Mouse (Mus musculus) 3134 (cell line): ENCODE measurements around the gene Acer1.

Experiments used
- DNase-seq: peaks from one replicate; pipeline ENCODE4 v3.0.0-alpha.2; 2011; ENCODE audit warnings: low spot score; ENCODE audit not compliant: insufficient read length; ENCODE audit errors: extremely low read depth

The Acer1 gene

GRCm38 (mm10) chr17:56989467-56990114 is 7.7 kb upstream of the Acer1 start:
- no peak for DNase-seq

GRCm38 (mm10) chr17:56988921-56989430 is 7.0 kb upstream of the Acer1 start:
- DNase-seq = no peak

GRCm38 (mm10) chr17:56988441-56988840 is 6.5 kb upstream of the Acer1 start:
- DNase-seq = no peak

DNA sequence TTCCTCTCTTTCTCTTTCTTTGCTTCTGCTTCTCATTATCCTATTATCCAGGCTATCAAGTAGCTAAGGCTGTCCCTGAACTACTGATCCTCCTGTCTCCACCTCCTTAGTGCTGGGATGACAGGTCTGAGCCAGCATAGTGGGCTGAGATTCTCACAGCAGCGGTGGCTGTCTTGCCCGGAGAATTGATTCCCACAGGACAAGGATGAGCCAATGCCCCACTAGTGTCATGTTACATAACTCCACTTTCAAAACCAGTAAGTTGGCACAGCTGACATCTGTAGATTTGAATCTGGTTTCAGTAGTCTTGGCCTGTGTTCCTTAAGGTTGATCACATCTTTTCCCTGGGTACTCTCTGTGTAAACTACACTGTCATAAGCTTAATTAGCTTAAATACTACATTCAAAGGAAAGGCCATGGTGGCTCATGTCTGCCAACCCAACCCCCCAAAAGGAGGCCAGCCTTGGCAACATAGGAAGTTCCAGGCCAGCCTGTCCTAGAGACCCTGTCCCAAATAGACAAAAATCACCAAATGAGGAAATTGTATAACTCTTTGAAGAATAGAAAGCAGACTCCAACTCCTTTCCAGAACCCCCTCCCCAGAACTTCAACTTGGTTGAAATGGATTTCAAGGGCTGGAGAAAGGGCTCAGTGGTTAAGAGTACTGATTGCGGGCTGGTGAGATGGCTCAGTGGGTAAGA is 4.3 kb upstream of the Acer1 start:
- DNase-seq = no peak

- no peak for DNase-seq
Measured at GRCm38 (mm10) chr17:56985656-56986055, 3.7 kb upstream of the Acer1 start.

DNA sequence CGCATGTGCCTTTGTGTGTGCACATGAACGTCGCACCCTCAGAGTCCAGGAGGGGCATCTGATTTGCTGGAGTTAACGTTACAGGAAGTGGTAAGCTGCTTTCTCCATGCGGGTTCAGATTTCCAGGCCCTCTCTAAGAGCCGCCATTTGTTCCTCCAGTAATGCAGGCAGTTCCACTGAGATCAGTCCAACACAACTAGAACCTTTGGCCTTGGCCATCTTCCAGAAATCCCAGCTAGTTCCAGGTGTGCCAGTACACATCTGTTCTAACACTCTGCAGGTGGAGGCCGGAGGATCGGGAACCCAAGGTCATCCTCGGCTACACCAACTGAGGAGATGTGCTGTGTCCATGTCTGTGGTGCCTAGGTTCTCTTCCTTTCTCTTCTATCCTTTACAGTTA is 3.0 kb upstream of the Acer1 start:
- DNase-seq = no peak

- no peak for DNase-seq
Measured at GRCm38 (mm10) chr17:56981049-56981448, 877 bp downstream of the Acer1 start.

DNA sequence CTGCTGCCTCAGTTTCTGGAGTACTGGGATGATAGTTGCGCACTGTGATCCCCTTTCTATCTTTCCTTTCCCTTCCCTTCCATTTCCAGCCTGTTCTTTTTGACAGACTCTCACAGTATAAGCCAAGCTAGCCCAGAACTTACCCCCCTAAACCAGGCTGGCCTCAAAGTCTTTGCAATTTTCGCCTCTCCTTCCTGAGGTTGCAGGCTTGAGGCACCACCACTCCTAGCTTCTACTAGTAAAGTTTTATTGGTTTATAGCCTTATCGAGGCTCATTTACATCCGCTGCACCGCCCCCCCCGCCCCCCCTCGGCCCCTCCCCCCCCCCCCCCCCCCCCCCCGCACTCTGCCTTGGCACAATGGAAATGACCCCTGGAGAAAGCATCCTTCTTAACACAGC is 2.4 kb downstream of the Acer1 start:
- no peak for DNase-seq

- DNase-seq = no peak
Measured at GRCm38 (mm10) chr17:56976531-56977390, 5.2 kb downstream of the Acer1 start.

GRCm38 (mm10) chr17:56975391-56975790 is 6.5 kb downstream of the Acer1 start:
- DNase-seq = no peak

- DNase-seq = no peak
Measured at GRCm38 (mm10) chr17:56974708-56975240, 7.2 kb downstream of the Acer1 start.

DNA sequence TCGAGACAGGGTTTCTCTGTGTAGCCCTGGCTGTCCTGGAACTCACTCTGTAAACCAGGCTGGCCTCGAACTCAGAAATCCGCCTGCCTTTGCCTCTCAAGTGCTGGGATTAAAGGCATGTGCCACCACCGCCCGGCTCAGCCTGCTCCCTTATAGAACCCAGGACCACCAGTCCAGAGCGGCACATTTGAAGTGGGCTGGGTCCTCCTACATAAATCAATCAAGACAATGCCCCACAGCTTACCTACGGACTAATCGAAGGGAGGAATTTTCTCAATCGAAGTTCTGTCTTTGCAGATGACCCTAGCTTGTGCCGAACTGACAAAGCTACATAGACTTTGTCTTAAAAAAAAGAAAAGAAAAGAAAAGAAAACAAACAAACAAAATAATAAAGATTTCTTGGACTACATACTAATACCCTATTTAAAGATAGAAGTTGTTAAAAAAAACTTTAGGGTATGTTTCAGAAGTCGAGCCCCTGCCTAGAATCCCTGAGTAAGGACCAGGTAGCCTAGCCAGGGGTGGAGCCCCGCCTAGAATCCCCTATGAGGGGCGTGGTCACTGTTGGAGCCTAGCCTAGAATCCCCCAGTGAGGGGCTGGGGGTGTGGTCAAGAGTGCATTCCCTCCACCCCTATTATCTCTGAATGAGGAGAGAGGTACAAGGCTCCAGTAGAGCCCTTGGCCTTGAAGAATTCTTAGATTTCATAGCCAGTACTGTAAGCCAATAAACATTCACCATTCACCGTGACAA is 7.8 kb downstream of the Acer1 start:
- no peak for DNase-seq

DNA sequence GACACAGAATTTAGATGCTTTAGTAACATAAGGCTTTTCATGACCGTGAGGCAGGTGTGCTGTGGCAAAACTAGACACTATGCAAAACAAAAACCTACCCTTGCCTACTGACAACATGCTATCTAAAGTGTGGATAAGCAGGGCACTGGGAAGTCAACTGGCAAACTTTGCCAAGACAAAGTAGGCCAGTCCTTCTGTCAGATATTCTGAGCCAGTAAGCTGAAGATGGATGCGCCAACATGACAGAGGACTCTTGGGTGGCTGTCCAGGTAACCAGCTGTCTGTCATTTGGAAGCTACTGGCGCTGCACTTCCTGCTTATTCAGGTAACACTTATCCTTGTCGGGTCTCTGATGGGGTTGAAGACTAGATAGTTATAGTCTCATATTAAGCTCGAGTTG is 11.8 kb downstream of the Acer1 start:
- no peak for DNase-seq

DNA sequence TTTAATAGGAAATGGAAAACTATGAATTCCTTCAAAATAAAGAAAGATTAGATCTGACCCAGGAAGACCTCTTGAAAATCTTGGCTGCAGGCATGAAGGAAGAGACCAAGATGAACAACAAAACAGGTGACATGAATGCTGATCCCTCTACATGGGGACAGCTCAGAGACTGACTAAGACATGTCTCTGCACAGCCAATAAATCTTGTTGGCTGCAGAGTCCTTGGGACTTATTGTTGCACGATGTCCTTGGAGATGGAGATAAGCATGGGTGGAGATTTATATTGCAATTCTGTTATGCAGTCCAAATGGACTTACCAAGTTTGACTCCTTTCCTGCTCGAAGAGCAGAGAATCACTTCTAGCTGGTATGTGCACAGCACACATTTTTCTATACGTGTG is 12.6 kb downstream of the Acer1 start:
- DNase-seq = no peak

DNA sequence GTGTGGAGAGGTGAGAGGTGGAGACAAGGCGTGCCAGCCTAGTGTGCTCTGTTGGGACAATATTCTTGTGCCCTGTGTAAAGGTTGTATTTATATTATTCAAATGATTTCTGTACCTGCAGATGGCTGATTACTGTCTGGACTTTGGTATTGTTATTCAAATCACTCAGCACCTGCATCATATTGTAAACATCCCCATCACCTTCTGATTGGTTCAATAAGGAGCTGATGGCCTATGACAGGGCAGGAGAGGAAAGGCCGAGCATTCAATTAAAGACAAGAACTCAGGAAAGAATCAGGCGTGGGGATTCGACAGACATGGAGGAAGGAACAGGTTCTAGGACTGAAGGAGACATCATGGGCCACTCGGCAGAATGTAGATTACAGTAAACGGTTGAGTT is 18.3 kb downstream of the Acer1 start:
- no peak for DNase-seq

- DNase-seq = no peak
Measured at GRCm38 (mm10) chr17:56962642-56963405, 19.1 kb downstream of the Acer1 start.

GRCm38 (mm10) chr17:56961880-56962279 is 20.0 kb downstream of the Acer1 start:
- no peak for DNase-seq

GRCm38 (mm10) chr17:56958667-56959066 is 23.3 kb downstream of the Acer1 start:
- DNase-seq = no peak

- DNase-seq = peak; percentile 28
Measured at GRCm38 (mm10) chr17:56957763-56958429, 24.0 kb downstream of the Acer1 start.
